Mouse (Mus musculus) spleen, adult 10 weeks (tissue): Measurements from ENCODE around the gene Tcerg1l. TPM values are rescaled to one million over a fixed set of nuclear protein-coding genes. Genes with fewer than 3 reads are reported as not detected.

Source experiments
- polyA plus RNA-seq: library from polyadenylated mRNA; stranded (reverse); fragments of 350-450 nt; fragmentation: Illumina TruSeq; extraction: RNeasy Lipid Tissue Mini Kit (QIAGEN cat#74804); gene quantifications from one replicate; pipeline ENCODE4 v1.2.3, GENCODE M21; 2015; ENCODE audit warnings: low replicate concordance; ENCODE audit not compliant: insufficient read depth

Gene Tcerg1l
- 1.1 TPM for polyA plus RNA-seq

DNA sequence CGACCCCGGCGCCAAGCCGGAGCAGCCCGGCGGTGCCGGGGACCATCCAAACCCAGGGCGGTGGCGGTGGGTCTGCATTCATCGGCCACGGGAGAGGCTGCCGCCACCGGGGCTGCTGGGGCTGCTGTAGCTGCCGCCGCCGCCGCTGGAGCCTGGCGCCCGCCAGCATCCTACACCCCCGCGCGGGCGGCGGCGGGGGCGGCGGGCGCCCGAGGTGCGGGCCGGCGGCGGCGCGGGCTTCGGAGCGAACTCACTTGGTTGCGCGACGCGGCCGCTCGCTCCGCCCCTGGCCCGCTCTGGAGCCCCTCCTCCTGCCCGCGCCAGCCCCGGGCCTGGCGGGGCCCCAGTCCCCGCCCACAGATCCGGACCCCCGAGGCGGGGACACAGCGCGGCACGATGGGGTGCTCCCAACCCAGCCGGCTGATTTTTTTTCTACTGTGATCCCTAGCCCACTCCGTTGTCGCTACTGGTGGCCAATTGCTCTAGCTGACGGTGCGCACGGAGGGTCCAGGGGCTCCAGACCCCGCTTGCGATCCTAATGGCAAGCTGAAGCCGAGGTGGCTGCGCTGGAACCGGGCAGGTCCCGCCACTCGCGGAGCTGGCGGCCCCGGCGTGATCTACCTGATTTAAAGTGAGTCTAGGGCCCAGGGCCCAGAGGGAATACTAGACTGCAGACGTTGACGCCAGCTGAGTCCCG, at the start of gene Tcerg1l:
Gene Tcerg1l (minus strand): TSS at position 246 of the 697 bp plus-strand sequence.

